Mouse (Mus musculus) MEL (cell line): ENCODE measurements around the gene Ryk. TPM values are rescaled to one million over a fixed set of nuclear protein-coding genes. Genes with fewer than 3 reads are reported as not detected.

Experiments used
- DNase-seq: peaks from one replicate; pipeline ENCODE4 v3.0.0; 2011; ENCODE audit warnings: low read depth, low spot score
- H3K27ac ChIP-seq: 2 replicates; pipeline ENCODE4 v1.5.1; 2012; ENCODE audit warnings: low read depth, mild to moderate bottlenecking, control low read depth, low read length, moderate library complexity; ENCODE audit not compliant: control insufficient read depth
- H3K27me3 ChIP-seq, 2 experiments: fragments of 150-350 bp in 1 of 2; sonication (generic) in 1 of 2; 2 replicates each; pipeline ENCODE4 v1.6.1; 2012; ENCODE audit warnings: low read length in 2 of 2, mild to moderate bottlenecking in 2 of 2, improper control_type of control experiment in 1 of 2, moderate library complexity in 1 of 2; ENCODE audit not compliant: insufficient read depth in 2 of 2, control insufficient read depth in 1 of 2
- H3K36me3 ChIP-seq, 2 experiments: 2 replicates each; pipeline ENCODE4 v1.6.1; 2012 to 2014; ENCODE audit warnings: low read length in 2 of 2, improper control_type of control experiment in 1 of 2, inconsistent platforms in 1 of 2, mild to moderate bottlenecking in 1 of 2; ENCODE audit not compliant: insufficient read depth in 2 of 2, control insufficient read depth in 1 of 2
- H3K4me1 ChIP-seq, 2 experiments: fragments of 150-350 bp in 1 of 2; sonication (generic) in 1 of 2; 2 replicates each; pipeline ENCODE4 v1.6.1; 2012; ENCODE audit warnings: low read length in 2 of 2, improper control_type of control experiment in 1 of 2, mild to moderate bottlenecking in 1 of 2; ENCODE audit not compliant: insufficient read depth in 2 of 2, control insufficient read depth in 1 of 2
- H3K4me3 ChIP-seq, 2 experiments: fragments of 150-350 bp in 1 of 2; sonication (generic) in 1 of 2; 2 replicates each; pipeline ENCODE4 v1.5.1; 2012; ENCODE audit warnings: low read depth in 2 of 2, low read length in 2 of 2, mild to moderate bottlenecking in 2 of 2, moderate library complexity in 2 of 2, control low read depth in 1 of 2, improper control_type of control experiment in 1 of 2; ENCODE audit not compliant: control insufficient read depth in 1 of 2, insufficient read depth in 1 of 2
- H3K79me2 ChIP-seq: 2 replicates; pipeline ENCODE4 v1.6.1; 2012; ENCODE audit warnings: mild to moderate bottlenecking, low read length, moderate library complexity; ENCODE audit not compliant: control insufficient read depth, poor library complexity, insufficient read depth
- H3K9ac ChIP-seq: 2 replicates; pipeline ENCODE4 v1.6.1; 2012; ENCODE audit warnings: low read depth, mild to moderate bottlenecking, control low read depth, low read length, moderate library complexity; ENCODE audit not compliant: control insufficient read depth, poor library complexity, severe bottlenecking
- H3K9me3 ChIP-seq: fragments of 150-350 bp; sonication (generic); replicated peaks from 2 replicates; pipeline ENCODE4 v1.6.1; 2012; ENCODE audit warnings: mild to moderate bottlenecking, low read length, improper control_type of control experiment, moderate library complexity; ENCODE audit not compliant: insufficient read depth
- BHLHE40 ChIP-seq: IDR thresholded peaks from 2 replicates; pipeline ENCODE4 v1.6.1; 2012; ENCODE audit warnings: low read depth, mild to moderate bottlenecking, inconsistent platforms, low read length, improper control_type of control experiment, borderline replicate concordance
- E2F4 ChIP-seq: IDR thresholded peaks from 2 replicates; pipeline ENCODE4 v1.6.1; 2011; ENCODE audit warnings: low read depth, low read length, improper control_type of control experiment, borderline replicate concordance
- ETS1 ChIP-seq: IDR thresholded peaks from 2 replicates; pipeline ENCODE4 v1.6.1; 2012; ENCODE audit warnings: low read depth, mild to moderate bottlenecking, inconsistent platforms, low read length, improper control_type of control experiment, moderate library complexity
- GABPA ChIP-seq: IDR thresholded peaks from 2 replicates; pipeline ENCODE4 v1.6.1; 2012; ENCODE audit warnings: low read depth, mild to moderate bottlenecking, inconsistent platforms, low read length, improper control_type of control experiment, moderate library complexity
- MAZ ChIP-seq: IDR thresholded peaks from 2 replicates; pipeline ENCODE4 v1.6.1; 2012; ENCODE audit warnings: low read depth, mild to moderate bottlenecking, inconsistent platforms, low read length, improper control_type of control experiment
- MXI1 ChIP-seq: IDR thresholded peaks from 2 replicates; pipeline ENCODE4 v1.6.1; 2011; ENCODE audit warnings: mild to moderate bottlenecking, low read depth, low read length, improper control_type of control experiment
- MYB ChIP-seq: IDR thresholded peaks from 2 replicates; pipeline ENCODE4 v1.6.1; 2011; ENCODE audit warnings: mild to moderate bottlenecking, low read depth, low read length, improper control_type of control experiment
- MYC ChIP-seq: IDR thresholded peaks from 2 replicates; pipeline ENCODE4 v1.6.1; 2011; ENCODE audit warnings: low read depth, mild to moderate bottlenecking, low read length, improper control_type of control experiment, moderate library complexity
- NELFE ChIP-seq: IDR thresholded peaks from 2 replicates; pipeline ENCODE4 v1.6.1; 2011; ENCODE audit warnings: low read depth, low read length, improper control_type of control experiment
- NRF1 ChIP-seq: IDR thresholded peaks from 2 replicates; pipeline ENCODE4 v1.6.1; 2014; ENCODE audit warnings: low read depth, mild to moderate bottlenecking, inconsistent platforms, low read length, improper control_type of control experiment, moderate library complexity; ENCODE audit not compliant: poor library complexity, insufficient read depth, severe bottlenecking
- POLR2A ChIP-seq, 2 experiments: IDR thresholded peaks; 2 replicates each; pipeline ENCODE4 v1.6.1; 2011 to 2012; ENCODE audit warnings: low read length in 2 of 2, mild to moderate bottlenecking in 2 of 2, control low read depth in 1 of 2, improper control_type of control experiment in 1 of 2, low read depth in 1 of 2, moderate library complexity in 1 of 2; ENCODE audit not compliant: control insufficient read depth in 1 of 2, insufficient read depth in 1 of 2, poor library complexity in 1 of 2
- TBP ChIP-seq: IDR thresholded peaks from 2 replicates; pipeline ENCODE4 v1.8.0; 2011; ENCODE audit warnings: low read depth, low read length, improper control_type of control experiment
- TCF12 ChIP-seq: IDR thresholded peaks from 2 replicates; pipeline ENCODE4 v1.6.1; 2014; ENCODE audit warnings: low read depth, mild to moderate bottlenecking, inconsistent platforms, low read length, improper control_type of control experiment, moderate library complexity
- UBTF ChIP-seq: IDR thresholded peaks from 2 replicates; pipeline ENCODE4 v1.6.1; 2012; ENCODE audit warnings: low read depth, mild to moderate bottlenecking, inconsistent platforms, low read length, improper control_type of control experiment, moderate library complexity, borderline replicate concordance; ENCODE audit not compliant: insufficient read depth
- USF1 ChIP-seq: IDR thresholded peaks from 2 replicates; pipeline ENCODE4 v1.6.1; 2014; ENCODE audit warnings: low read depth, mild to moderate bottlenecking, inconsistent platforms, low read length, improper control_type of control experiment, moderate library complexity
- ZKSCAN1 ChIP-seq: IDR thresholded peaks from 2 replicates; pipeline ENCODE4 v1.6.1; 2012; ENCODE audit warnings: low read depth, mild to moderate bottlenecking, inconsistent platforms, low read length, improper control_type of control experiment, moderate library complexity
- ZNF384 ChIP-seq: IDR thresholded peaks from 2 replicates; pipeline ENCODE4 v1.6.1; 2012; ENCODE audit warnings: low read depth, mild to moderate bottlenecking, inconsistent platforms, low read length, improper control_type of control experiment
- polyA plus RNA-seq, 2 experiments: library from polyadenylated mRNA; stranded (reverse) in 1 of 2; unstranded in 1 of 2; fragments of >175 nt in 1 of 2; fragments of >200 nt in 1 of 2; gene quantifications; 2 replicates each; pipeline versions ENCODE4 v1.2.1 to v1.2.4; 2012; ENCODE audit warnings: low replicate concordance in 2 of 2, low read depth in 1 of 2; ENCODE audit not compliant: insufficient read length in 2 of 2, insufficient read depth in 1 of 2, missing spikeins in 1 of 2
- total RNA-seq: library from RNA; depleted of rRNA; stranded (reverse); fragments of 300-350 nt; gene quantifications from 2 replicates; pipeline ENCODE4 v1.2.3, GENCODE M21; 2012

Ryk gene
- total and polyA plus RNA-seq, 3 experiments: 46.0 to 47.3 (median 46.4) TPM

DNA sequence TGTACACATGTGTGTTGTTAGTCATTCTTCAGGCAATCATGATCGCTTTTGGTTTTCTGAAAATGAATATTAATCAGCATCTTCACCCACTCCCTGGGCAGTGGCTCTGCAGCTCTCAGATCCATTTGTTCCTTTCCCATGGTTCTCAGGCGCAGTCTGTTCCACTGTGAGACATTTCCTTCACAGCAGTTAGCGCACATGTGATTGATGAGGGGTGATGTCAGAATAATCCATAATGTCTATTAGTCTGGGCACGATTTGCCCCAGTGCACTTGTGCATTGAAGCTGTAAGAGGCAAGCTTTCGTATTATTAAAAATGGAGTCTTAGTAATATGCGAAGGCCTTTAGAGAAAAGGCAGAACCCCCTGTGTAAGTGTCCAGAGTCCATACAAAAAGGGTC is 95.1 kb downstream of the Ryk start:
- TF ChIP-seq MYC (no peak), POLR2A (IDR thresholded peaks at IDR 0.05; ENCODE audit: control insufficient read depth in 1 of 2, insufficient read depth in 1 of 2, low read depth in 1 of 2, low read length in 2 of 2, poor library complexity in 1 of 2) (no peak), UBTF (no peak), MXI1 (no peak), USF1 (no peak), MAZ (no peak), MYB (no peak), TCF12 (no peak), TBP (no peak), ZKSCAN1 (no peak), E2F4 (no peak)
- TF ChIP-seq, all 39 proteins: peak for 0

GRCm38 (mm10) chr9:102933925-102934721 is 99.4 kb downstream of the Ryk start:
- DNase-seq: no peak
- H3K4me1 ChIP-seq: peaks cover 0 to 5% of the 10 kb centered on the region in 2 experiments; a peak in 1 of 4 replicates
- H3K27me3 ChIP-seq: no peaks in the 10 kb centered on the region
- no peaks in the 10 kb centered on the region for H3K36me3 ChIP-seq
- H3K9ac ChIP-seq: no peak overlapping the region
- no peaks in the 10 kb centered on the region for H3K79me2 ChIP-seq
- H3K27ac ChIP-seq: no peak overlapping the region
- H3K4me3 ChIP-seq: no peak overlapping the region
- TF ChIP-seq NELFE (no peak), ETS1 (no peak), NRF1 (no peak), ZNF384 (no peak), GABPA (no peak), BHLHE40 (no peak), USF1 (peak; percentile 72)
- no peaks in the 10 kb centered on the region for H3K9me3 ChIP-seq

More for the DNA sequence above, 95.1 kb downstream of the Ryk start:
- Histone ChIP-seq H3K4me1 (peaks cover 5% of the 10 kb centered on the region in 2 experiments; a peak in 3 of 4 replicates), H3K4me3 (no peak overlapping the region), H3K9ac (no peak overlapping the region), H3K27me3 (no peaks in the 10 kb centered on the region), H3K27ac (no peak overlapping the region), H3K9me3 (no peaks in the 10 kb centered on the region), H3K79me2 (no peaks in the 10 kb centered on the region), H3K36me3 (peaks cover 0 to 4% of the 10 kb centered on the region in 2 experiments; a peak in 2 of 4 replicates)
- no peak for DNase-seq
